Mouse (Mus musculus) hindbrain, embryonic 13.5 days (tissue): ENCODE results near the gene Nlrp4c. TPM values are rescaled to one million over a fixed set of nuclear protein-coding genes. Genes with fewer than 3 reads are reported as not detected.
A peak's percentile ranks its signal among the peaks of the same experiment; 100 is the strongest.
"Not testable (repeated sequence)": the region's sequence is repeated elsewhere in the genome, so short reads cannot be mapped to it uniquely, and the experiment has no call there.

Source experiments
- ATAC-seq: fragments of 200-750 bp; cut with Nextera tagmentation; 2 replicates; pipeline ENCODE4 v1.8.0; 2017; ENCODE audit warnings: moderate TSS enrichment; ENCODE audit not compliant: low FRiP score
- H3K27ac ChIP-seq: fragments of 300-500 bp; sonication (generic); 2 replicates; pipeline ENCODE4 v1.5.1; 2015; ENCODE audit warnings: inconsistent platforms, mild to moderate bottlenecking, moderate library complexity
- H3K27me3 ChIP-seq: fragments of 300-500 bp; sonication (generic); 2 replicates; pipeline ENCODE4 v1.6.1; 2015; ENCODE audit warnings: mild to moderate bottlenecking, inconsistent platforms
- H3K36me3 ChIP-seq: fragments of 300-500 bp; sonication (generic); 2 replicates; pipeline ENCODE4 v1.6.1; 2015; ENCODE audit warnings: mild to moderate bottlenecking, inconsistent platforms
- H3K4me1 ChIP-seq: fragments of 300-500 bp; sonication (generic); replicated peaks from 2 replicates; pipeline ENCODE4 v1.6.1; 2015; ENCODE audit warnings: inconsistent platforms
- H3K4me2 ChIP-seq: fragments of 300-500 bp; sonication (generic); 2 replicates; pipeline ENCODE4 v1.6.1; 2015; ENCODE audit warnings: inconsistent platforms, mild to moderate bottlenecking, moderate library complexity
- H3K4me3 ChIP-seq: fragments of 300-500 bp; sonication (generic); 2 replicates; pipeline ENCODE4 v1.5.1; 2015; ENCODE audit warnings: mild to moderate bottlenecking, inconsistent platforms
- H3K9ac ChIP-seq: fragments of 300-500 bp; sonication (generic); 2 replicates; pipeline ENCODE4 v1.6.1; 2015; ENCODE audit warnings: mild to moderate bottlenecking, inconsistent platforms
- H3K9me3 ChIP-seq: fragments of 300-500 bp; sonication (generic); 2 replicates; pipeline ENCODE4 v1.6.1; 2016; ENCODE audit warnings: inconsistent platforms
- WGBS: fragments of 180-500 bp; shearing (Covaris S2); methylation state at CpG from one replicate; pipeline ENCODE4 v1.1.7; 2015; 5-methylcytosine and 5-hydroxymethylcytosine counted together
- polyA plus RNA-seq: library from polyadenylated mRNA; unstranded; fragments of >200 nt; fragmentation: Nextera tagmentation; extraction: Ambion mirVana; gene quantifications from 2 replicates; pipeline ENCODE4 v1.2.1, GENCODE M21; 2015

Nlrp4c gene
- polyA plus RNA-seq, result not detected in 2 replicates

GRCm38 (mm10) chr7:6044861-6045260 is at the start of gene Nlrp4c:
Gene Nlrp4c (plus strand): TSS chr7:6045161.
- H3K36me3 ChIP-seq, result no peaks in the 10 kb centered on the region
- WGBS, result 91% methylated on average over 11 of the region's 11 CpGs

GRCm38 (mm10) chr7:6010910-6011309 is 34.1 kb upstream of the Nlrp4c start, which contains the start of gene Vmn1r65:
Gene Vmn1r65 (minus strand): TSS chr7:6011010.
- Histone ChIP-seq H3K9me3 (peaks cover 41% of the 10 kb centered on the region), H3K27ac (no peak within 1 kb of the TSS), H3K4me3 (no peak within 1 kb of the TSS), H3K4me2 (no peak within 1 kb of the TSS), H3K27me3 (no peaks in the 10 kb centered on the region), H3K9ac (no peak within 1 kb of the TSS), H3K4me1 (no peaks in the 10 kb centered on the region), H3K36me3 (no peaks in the 10 kb centered on the region)
- 93% methylated on average over 1 of the region's 1 CpGs for WGBS
- no peak for ATAC-seq

More at GRCm38 (mm10) chr7:6044861-6045260, at the start of gene Nlrp4c:
- H3K4me3 ChIP-seq, result no peak within 1 kb of the TSS
- H3K4me1 ChIP-seq, result no peaks in the 10 kb centered on the region
- no peak within 1 kb of the TSS for H3K27ac ChIP-seq
- no peak for ATAC-seq
- H3K9me3 ChIP-seq, result peaks cover 16% of the 10 kb centered on the region
- H3K9ac ChIP-seq, result no peak within 1 kb of the TSS
- no peaks in the 10 kb centered on the region for H3K27me3 ChIP-seq
- no peak within 1 kb of the TSS for H3K4me2 ChIP-seq

GRCm38 (mm10) chr7:6119501-6119900 is 74.5 kb downstream of the Nlrp4c start:
- no peak overlapping the region for H3K27ac ChIP-seq
- H3K27me3 ChIP-seq, result no peaks in the 10 kb centered on the region
- 76% methylated on average over 3 of the region's 3 CpGs for WGBS
- H3K4me2 ChIP-seq, result no peak overlapping the region
- H3K9me3 ChIP-seq, result no peaks in the 10 kb centered on the region
- no peak for ATAC-seq
- no peaks in the 10 kb centered on the region for H3K4me1 ChIP-seq
- H3K4me3 ChIP-seq, result no peak overlapping the region
- no peaks in the 10 kb centered on the region for H3K36me3 ChIP-seq
- H3K9ac ChIP-seq, result no peak overlapping the region

GRCm38 (mm10) chr7:6120104-6120503 is 75.1 kb downstream of the Nlrp4c start:
- not testable (repeated sequence) for H3K9ac ChIP-seq, H3K27ac ChIP-seq, H3K36me3 ChIP-seq, H3K4me2 ChIP-seq, H3K4me1 ChIP-seq, H3K27me3 ChIP-seq, H3K4me3 ChIP-seq, ATAC-seq, H3K9me3 ChIP-seq
- 76% methylated on average over 2 of the region's 2 CpGs for WGBS

GRCm38 (mm10) chr7:6121128-6121527 is 76.2 kb downstream of the Nlrp4c start:
- WGBS, result 81% methylated on average over 1 of the region's 1 CpGs
- not testable (repeated sequence) for H3K4me2 ChIP-seq, H3K27ac ChIP-seq, H3K27me3 ChIP-seq, H3K4me1 ChIP-seq, H3K9ac ChIP-seq, H3K36me3 ChIP-seq, ATAC-seq, H3K4me3 ChIP-seq, H3K9me3 ChIP-seq

- Histone ChIP-seq H3K4me3 (no peak overlapping the region), H3K27ac (0 out of 2 replicates have a peak overlapping the region, but pooled peaks have one; percentile 36), H3K4me2 (no peak overlapping the region), H3K4me1 (peaks cover 3% of the 10 kb centered on the region; the same call in 1 of the 2 replicates), H3K9me3 (no peaks in the 10 kb centered on the region; the same call in 1 of the 2 replicates), H3K27me3 (no peaks in the 10 kb centered on the region), H3K9ac (no peak overlapping the region), H3K36me3 (peaks cover 12% of the 10 kb centered on the region)
- WGBS, result 36% methylated on average over 7 of the region's 7 CpGs
- ATAC-seq, result peak; percentile 72
Measured at GRCm38 (mm10) chr7:6126690-6127448, 81.9 kb downstream of the Nlrp4c start.

- no peak for ATAC-seq
Measured at GRCm38 (mm10) chr7:6130346-6130745, 85.4 kb downstream of the Nlrp4c start.

GRCm38 (mm10) chr7:6132646-6133045 is 87.7 kb downstream of the Nlrp4c start:
- H3K27ac ChIP-seq, result no peak overlapping the region
- no peak overlapping the region for H3K4me3 ChIP-seq
- H3K4me1 ChIP-seq, result no peaks in the 10 kb centered on the region
- H3K36me3 ChIP-seq, result peaks cover 41% of the 10 kb centered on the region
- H3K27me3 ChIP-seq, result no peaks in the 10 kb centered on the region
- H3K4me2 ChIP-seq, result no peak overlapping the region
- no peak overlapping the region for H3K9ac ChIP-seq
- no peak for ATAC-seq
- WGBS, result 82% methylated on average over 30 of the region's 30 CpGs
- H3K9me3 ChIP-seq, result peaks cover 10% of the 10 kb centered on the region; the same call in 1 of the 2 replicates

More at GRCm38 (mm10) chr7:6130346-6130745, 85.4 kb downstream of the Nlrp4c start:
- Histone ChIP-seq H3K27me3 (no peaks in the 10 kb centered on the region), H3K4me2 (no peak overlapping the region), H3K4me3 (no peak overlapping the region), H3K27ac (no peak overlapping the region), H3K4me1 (peaks cover 3% of the 10 kb centered on the region; the same call in 1 of the 2 replicates), H3K9ac (no peak overlapping the region), H3K9me3 (peaks cover 10% of the 10 kb centered on the region; the same call in 1 of the 2 replicates), H3K36me3 (peaks cover 34% of the 10 kb centered on the region)
- WGBS, result 57% methylated on average over 4 of the region's 4 CpGs

GRCm38 (mm10) chr7:6136497-6136896 is 91.5 kb downstream of the Nlrp4c start:
- no peak overlapping the region for H3K9ac ChIP-seq
- no peak overlapping the region for H3K4me3 ChIP-seq
- H3K9me3 ChIP-seq, result peaks cover 10% of the 10 kb centered on the region; the same call in 1 of the 2 replicates
- no peak overlapping the region for H3K27ac ChIP-seq
- peaks cover 41% of the 10 kb centered on the region for H3K36me3 ChIP-seq
- H3K4me1 ChIP-seq, result no peaks in the 10 kb centered on the region
- ATAC-seq, result no peak
- H3K27me3 ChIP-seq, result no peaks in the 10 kb centered on the region
- no peak overlapping the region for H3K4me2 ChIP-seq

- H3K9me3 ChIP-seq, result no peaks in the 10 kb centered on the region
- no peak overlapping the region for H3K9ac ChIP-seq
- no peaks in the 10 kb centered on the region for H3K27me3 ChIP-seq
- peaks cover 21% of the 10 kb centered on the region for H3K36me3 ChIP-seq
- 87% methylated on average over 3 of the region's 3 CpGs for WGBS
- no peak for ATAC-seq
- no peak overlapping the region for H3K27ac ChIP-seq
- H3K4me1 ChIP-seq, result peaks cover 6% of the 10 kb centered on the region
- H3K4me3 ChIP-seq, result no peak overlapping the region
- H3K4me2 ChIP-seq, result no peak overlapping the region
Measured at GRCm38 (mm10) chr7:6139295-6139694, 94.3 kb downstream of the Nlrp4c start.

- no peaks in the 10 kb centered on the region for H3K27me3 ChIP-seq
- no peak overlapping the region for H3K4me3 ChIP-seq
- WGBS, result 74% methylated on average over 2 of the region's 2 CpGs
- ATAC-seq, result peak; percentile 41; the same call in 1 of the 2 replicates
- peaks cover 12% of the 10 kb centered on the region for H3K36me3 ChIP-seq
- peaks cover 39% of the 10 kb centered on the region for H3K4me1 ChIP-seq
- no peak overlapping the region for H3K9ac ChIP-seq
- no peak overlapping the region for H3K4me2 ChIP-seq
- H3K27ac ChIP-seq, result no peak overlapping the region
- no peaks in the 10 kb centered on the region for H3K9me3 ChIP-seq
Measured at GRCm38 (mm10) chr7:6143991-6144531, 99.1 kb downstream of the Nlrp4c start.

- H3K9ac ChIP-seq, result no peak overlapping the region
- H3K4me1 ChIP-seq, result peaks cover 42% of the 10 kb centered on the region
- no peak overlapping the region for H3K4me3 ChIP-seq
- no peaks in the 10 kb centered on the region for H3K9me3 ChIP-seq
- peaks cover 6% of the 10 kb centered on the region for H3K36me3 ChIP-seq
- H3K4me2 ChIP-seq, result no peak overlapping the region
- no peaks in the 10 kb centered on the region for H3K27me3 ChIP-seq
- 83% methylated on average over 8 of the region's 8 CpGs for WGBS
- no peak; the same call in 1 of the 2 replicates for ATAC-seq
- H3K27ac ChIP-seq, result peak overlapping the region; percentile 44; the same call in 1 of the 2 replicates
Measured at GRCm38 (mm10) chr7:6145423-6146188, 100.6 kb downstream of the Nlrp4c start.
